Mouse (Mus musculus) testis, postnatal 14 days (tissue): Measurements from ENCODE around the gene Ppcdc.
"Not testable (repeated sequence)": the region's sequence is repeated elsewhere in the genome, so short reads cannot be mapped to it uniquely, and the experiment has no call there.

Experiments used
- DNase-seq: peaks from one replicate; pipeline ENCODE4 v3.0.0; 2021; ENCODE audit warnings: low spot score

Ppcdc gene

DNA sequence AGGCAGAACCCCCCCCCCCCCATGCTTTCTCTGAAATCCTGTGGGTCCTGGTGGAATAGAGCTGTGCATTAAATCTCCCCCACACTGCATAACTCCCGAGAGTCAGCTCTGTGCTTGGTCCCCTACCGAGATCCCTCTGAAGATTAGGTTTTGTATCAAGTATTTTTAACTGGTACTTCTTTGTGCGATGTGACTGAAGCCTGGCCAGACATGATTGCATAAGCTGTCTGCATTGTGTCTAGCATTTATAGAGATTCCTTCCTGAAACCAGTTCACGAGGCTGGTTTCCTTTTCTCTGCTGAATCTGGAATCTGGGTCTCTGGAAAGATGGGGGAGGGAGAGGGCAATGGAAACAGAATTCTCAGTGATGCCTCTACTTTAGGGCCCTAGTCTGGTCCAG, 11.5 kb downstream of the Ppcdc start:
- DNase-seq: no peak

DNA sequence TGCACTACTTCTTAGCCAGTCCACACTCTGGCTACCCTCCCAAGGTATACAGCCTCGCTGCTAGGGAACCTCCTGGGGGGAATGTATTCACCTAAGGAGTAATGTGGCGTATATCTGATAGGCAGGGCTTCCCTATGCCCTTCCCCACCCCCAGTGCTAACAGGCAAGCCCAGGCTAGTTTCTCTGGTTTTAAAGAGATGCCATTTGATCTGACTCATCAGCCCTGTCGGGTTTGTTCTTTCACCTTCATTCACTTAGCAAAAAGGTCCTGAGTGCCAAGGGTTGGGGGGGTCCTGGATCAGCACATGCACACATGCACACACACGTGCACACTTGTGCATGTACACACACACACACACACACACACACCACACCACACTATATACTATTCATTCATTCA, 12.0 kb downstream of the Ppcdc start:
- DNase-seq: no peak

DNA sequence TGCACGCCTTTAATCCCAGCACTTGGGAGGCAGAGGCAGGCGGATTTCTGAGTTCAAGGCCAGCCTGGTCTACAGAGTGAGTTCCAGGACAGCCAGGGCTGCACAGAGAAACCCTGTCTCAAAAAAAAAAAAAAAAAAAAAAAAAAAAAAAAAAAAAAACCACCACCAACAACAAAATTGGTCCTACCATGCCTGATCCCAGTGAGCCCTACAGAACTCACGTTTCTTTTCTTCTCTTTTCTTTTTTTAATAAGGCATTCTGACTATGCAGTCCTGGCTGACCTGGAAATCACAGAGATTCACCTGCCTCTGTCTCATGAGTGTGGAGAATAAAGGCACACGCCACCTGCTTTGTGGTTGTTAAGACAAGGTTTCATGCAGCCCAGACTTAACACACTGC, 12.8 kb downstream of the Ppcdc start:
- not testable (repeated sequence) for DNase-seq

DNA sequence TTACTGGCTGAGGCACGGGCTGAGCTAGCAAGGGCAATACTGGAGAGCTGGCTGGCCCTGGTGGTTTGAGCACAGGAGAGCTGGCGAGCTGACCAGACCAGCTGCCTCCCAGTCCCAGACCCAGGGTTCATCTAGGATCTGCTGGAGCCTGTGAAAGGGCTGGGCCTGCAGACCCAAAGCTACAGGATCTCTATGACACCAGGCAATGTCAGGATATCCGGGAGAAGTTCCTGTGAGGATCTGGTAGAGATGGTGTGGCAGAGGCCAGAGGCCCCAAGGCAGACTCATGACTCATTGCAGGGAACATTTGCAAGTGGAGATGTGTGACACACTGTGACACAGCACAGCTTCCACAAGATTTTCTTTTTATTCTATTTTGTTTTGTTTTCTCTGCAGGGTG, 14.8 kb downstream of the Ppcdc start:
- DNase-seq: no peak

DNA sequence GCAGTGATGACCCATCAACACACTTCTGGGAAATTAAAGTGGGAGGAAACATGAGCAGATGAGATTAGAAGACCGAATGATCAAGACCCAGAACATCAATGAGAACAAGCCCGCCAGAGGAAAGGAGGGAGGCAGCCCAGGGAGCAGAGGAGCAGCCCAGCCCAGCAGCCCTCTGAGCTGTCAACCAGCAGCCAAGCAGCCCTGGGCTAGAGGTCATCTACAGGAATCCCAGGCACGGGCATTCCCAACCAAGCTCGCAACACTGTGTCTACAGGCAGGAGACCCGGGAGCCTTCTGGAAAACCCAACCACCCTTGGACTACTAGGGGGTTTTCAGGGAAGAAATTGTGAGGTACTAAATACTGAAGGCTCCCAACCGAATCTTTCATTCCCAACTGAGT, 15.9 kb downstream of the Ppcdc start:
- peak; percentile 52 for DNase-seq

DNA sequence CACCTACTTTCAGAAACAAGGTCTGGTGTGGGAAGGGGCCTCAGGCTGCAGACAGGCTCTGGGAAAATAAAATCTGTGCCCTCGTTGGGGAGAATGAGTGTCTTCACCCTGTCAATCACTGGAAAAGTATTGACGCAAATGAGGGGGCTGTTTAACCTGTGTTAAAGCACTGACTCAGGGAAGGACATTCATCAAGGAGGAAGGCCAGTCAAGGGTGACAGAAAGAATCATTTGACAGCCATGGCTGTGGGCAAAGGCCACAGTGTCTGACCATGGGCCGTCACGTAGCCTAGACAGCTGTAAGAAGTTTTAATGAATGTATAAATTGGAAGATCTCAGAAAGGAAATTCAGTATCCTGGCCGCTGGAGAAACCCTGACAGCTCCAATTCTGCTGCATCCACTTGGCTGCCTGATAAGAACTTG, 18.2 kb downstream of the Ppcdc start:
- no peak for DNase-seq

DNA sequence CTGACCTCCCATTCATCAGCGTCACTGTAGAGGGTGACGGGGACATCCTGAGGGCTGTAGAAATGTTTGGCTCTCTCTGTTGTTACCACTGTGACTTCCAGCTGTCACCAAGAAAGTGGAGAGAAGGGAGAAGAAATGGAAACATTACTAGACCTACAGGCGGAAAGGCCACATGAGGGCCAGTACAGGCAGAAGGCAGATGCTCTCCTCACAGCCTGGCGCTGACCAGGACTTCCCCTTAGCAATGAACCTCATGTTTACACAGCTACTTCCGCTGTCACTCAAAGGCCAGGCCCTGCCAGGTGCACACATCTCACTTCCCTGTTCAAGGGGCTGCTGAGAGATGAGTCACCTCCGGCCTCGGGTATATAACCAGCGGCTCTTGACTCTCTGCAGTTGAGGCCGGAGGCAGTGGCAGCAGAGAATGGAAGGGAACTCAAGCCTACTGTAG, 18.8 kb downstream of the Ppcdc start:
- DNase-seq: no peak

DNA sequence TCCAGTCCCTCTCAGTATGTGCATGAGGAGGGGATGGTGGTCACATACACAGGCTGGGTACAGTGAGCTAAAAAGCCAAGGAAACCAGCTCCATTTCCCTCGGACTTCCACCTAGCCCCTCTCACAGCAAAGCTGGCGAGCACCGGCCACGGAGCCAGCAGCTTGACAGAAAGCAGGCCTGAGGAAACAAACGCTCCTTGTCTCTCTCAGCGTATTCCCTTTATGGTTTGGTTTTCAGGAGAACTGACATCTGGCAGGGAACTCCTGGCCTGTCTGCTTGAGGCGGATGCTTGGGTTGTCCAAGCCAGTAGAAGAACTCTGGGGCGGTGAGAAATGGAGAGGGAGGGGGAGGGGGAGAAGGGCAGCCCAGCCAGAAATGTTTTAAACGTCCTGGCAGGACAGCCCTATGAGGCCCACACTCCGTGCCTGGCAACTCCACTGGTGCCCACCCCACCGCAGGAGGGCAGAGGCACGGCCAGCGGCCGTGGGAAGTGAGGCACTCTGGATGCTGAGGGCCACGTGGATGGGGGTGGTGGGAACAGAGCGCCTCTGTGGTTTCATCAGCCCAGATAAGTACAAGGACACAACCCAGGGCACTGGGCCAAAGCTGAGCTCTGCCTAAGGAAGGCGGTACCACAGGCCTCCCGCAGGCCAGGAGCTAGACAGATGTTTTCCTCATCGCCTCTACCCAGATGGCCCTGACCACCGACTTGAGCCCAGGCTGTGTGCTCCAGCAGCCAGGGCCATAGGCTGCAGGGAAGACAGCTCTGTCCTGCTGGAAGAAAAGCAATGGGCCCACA, 19.4 kb downstream of the Ppcdc start:
- peak; percentile 93 for DNase-seq

DNA sequence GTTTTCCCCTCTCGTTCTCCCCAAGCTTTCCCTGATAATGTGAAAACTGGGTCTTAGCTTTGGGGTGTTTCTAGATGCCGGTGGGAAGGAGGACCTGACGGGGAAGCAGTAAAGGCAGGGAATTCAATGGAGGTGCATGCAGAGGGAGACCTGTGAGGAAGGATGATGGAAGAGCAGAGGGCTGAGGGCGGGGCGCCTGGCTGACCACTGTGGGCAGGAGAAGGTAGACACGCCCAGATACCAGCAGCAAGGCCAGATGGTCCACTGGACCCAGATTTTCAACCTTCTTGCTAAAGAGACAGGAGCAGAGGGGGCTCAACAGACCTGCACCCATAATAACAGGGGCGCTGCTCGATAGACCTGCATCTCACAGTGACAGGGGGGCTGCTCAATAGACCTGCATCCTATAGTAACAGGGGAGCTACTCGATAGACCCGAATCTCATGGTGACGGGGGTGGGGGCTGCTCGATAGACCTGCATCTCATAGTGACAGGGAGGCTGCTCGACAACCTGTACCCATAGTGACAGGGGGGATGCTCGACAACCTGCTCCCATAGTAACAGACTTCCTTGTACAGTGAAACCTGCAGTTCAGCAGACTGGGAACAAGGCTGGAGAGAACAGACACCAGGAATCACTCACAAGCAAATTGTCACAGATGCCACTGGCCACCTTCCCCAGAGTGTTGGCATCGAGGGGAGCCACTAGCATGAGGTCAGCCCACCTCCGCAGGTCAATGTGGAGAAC, 20.2 kb downstream of the Ppcdc start:
- DNase-seq: no peak

DNA sequence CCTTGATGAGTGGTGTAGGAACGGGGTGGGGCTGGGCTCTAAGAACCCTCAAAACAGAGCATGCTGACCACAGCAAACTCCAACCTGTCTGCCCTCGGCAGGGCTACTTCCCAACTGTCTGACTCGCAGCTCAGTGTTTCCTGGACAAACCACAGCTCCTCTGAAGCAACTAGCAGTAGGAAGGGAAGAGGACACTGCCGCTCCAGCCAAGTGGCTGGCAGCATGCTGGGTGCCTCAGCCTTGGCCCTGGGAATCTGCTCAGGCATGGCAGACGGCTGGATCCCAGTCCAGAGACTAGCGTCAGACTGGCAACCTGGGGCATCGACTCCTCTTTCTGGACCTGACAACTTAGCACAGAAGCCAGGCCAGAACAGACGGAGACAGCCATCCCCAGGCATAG, 22.6 kb downstream of the Ppcdc start:
- no peak for DNase-seq

DNA sequence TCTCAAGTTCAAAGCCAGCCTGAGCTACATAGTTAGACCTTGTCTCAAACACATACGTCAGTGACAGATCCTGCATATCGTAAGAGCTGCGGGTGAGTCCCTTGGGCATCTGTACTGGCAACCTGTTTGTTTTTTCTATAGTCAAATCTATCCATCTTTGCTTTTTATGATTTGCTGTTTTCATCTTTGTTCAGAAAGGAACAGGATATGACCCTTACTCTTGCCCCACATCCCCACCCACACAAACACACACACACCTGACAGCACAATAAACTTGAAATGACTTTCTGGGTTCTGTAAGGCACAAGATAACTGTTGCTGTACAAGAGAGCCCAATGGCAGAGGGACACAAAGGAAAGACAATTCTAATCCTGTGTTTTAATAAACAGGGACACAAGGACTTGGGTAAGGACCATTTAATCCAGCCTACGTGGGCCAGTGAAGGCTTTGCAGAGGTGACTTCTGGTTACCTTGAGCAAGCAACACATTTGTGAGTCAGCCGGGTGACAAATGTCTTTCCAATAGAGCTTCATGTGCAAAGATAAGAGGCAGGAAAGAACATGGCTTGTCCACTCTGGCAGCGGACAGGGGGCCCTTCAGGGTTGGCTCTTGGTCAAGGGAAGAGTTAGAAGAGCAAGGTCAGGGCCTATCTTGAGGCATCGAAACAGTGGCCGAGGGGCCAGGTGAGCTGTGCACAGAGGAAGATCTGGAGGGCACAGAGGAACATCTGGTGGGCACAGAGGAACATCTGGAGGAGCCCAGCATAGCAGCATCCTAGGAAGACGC, 32.6 kb downstream of the Ppcdc start:
- DNase-seq: no peak

DNA sequence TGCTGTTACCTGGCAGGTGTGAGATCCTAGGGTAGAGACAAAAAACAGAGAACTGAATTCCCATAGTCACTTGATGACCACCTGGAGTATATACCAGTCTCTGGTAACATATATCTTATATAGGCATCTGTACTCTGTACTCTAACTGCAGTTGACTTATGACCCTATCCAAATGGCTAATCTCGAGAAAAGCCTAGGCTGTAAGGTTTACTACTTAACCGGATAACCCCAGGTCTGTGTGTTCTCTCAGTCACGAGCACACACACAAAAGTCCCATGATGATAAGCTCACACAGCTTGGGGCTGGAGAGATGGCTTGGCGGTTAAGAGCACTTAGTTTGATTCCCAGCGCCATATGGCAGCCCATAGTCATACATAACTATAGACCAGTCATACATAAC, 33.5 kb downstream of the Ppcdc start:
- no peak for DNase-seq

DNA sequence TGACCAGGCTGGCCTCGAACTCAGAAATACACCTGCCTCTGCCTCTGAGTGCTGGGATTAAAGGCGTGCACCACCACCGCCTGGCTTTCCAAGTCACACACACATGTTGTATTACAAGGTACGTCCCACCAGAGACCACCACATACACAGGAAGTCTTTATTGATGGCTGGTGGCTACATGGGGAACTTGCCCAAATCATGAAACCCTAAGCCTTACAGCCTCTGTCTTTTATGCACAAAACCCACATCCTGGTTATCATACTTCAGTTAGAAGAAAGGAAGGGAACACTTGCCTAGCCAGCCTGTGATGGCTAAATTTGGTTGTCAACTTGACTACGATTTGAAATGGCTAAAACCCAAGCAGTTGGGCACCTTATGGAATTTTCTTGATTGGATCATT, 35.9 kb downstream of the Ppcdc start:
- no peak for DNase-seq

DNA sequence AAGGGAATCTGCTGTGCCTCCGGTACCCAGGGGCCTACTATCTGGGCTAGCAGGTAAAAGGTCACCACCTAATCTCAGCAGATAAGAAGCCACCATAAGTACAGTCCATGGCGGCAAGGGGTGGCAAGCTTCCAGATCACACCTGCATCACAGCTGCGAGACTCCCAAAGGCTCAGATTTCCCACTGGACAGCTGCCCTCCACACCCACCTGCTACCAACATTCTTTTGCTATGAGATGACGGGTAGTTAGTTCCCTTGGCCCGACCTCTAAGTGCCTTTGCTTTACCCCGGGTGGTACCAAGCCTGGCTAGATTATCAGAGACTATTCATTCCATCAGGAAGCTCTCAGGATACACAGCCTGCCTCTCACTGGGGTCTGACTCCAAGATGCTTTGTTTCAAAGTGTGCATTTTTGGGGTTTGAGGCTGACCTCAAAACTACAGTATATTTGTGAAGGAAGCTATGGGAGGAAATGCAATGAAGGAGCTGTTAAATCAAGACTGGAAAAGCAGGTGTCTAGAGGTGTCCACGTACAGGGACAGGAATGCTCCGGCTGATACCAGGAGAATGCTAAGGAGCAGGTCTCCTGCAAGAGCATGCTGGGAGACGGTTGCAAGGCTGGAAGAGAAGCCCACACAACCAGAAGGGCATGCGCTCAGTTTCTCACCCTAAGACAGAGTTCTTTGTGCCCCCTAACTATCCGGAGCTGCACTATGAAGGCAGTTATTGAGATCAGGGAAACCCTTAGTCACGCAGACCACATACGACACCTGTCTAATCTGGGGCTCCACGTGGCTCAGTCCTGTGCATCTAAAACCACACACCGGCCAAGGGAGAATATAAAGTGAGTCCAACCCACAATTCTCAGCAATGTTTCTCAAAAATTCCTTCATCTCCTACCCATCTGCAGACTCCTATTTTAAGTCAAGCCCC, 37.3 kb downstream of the Ppcdc start:
- DNase-seq: no peak

DNA sequence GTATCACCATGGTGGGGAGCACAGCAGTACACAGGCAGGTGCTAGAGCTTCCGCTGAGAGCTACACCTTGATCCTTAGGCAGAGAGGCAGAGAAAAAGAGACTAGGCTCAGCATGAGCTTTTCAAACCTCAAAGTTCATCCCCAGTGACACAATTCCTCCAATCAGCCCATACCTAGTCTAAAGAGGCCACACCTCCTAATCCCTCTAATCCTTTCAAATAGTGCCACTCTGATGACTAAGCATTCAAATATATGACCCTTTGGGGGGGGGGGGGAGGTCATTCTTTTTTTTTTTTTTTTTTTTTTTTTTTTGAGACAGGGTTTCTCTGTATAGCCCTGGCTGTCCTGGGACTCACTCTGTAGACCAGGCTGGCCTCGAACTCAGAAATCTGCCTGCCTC, 41.2 kb downstream of the Ppcdc start:
- DNase-seq: no peak

DNA sequence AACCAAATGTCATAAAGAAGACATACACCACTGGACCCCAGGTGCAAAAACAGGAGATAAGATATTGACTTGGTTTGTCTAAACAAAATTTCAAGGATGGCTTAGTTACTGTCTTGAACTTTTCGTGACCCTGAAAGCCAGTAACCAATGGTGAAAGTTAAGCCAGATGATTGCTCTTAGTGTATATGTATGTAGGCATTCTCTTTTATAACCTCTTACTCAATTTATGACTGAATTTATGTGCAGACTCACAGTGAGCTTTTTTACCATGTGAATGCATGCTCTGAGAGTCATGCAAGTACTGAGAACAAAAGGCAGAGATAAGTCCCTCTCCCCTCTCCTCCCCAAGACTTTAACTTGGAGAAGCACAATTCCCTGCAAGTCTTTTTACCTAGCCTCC, 47.0 kb downstream of the Ppcdc start:
- no peak for DNase-seq

DNA sequence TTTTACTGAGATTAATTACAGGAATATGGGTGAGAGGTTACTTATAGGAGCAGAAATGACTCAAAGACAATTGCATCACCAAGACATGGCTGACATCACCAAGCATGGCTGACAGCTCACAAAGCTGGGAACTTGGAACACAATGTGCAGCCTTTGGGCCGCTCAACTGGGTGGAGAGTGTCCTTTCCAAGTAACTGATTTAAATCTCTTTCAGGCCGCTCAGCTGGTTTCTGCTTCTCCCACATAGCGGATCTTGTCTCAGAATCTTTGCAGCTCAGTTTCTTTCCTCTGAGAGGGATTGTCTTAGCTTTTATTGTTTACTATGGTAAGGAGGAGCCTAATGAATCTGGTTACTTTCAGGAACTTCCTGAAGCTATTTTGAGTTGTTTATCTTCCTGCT, 49.1 kb downstream of the Ppcdc start:
- peak; percentile 57 for DNase-seq

DNA sequence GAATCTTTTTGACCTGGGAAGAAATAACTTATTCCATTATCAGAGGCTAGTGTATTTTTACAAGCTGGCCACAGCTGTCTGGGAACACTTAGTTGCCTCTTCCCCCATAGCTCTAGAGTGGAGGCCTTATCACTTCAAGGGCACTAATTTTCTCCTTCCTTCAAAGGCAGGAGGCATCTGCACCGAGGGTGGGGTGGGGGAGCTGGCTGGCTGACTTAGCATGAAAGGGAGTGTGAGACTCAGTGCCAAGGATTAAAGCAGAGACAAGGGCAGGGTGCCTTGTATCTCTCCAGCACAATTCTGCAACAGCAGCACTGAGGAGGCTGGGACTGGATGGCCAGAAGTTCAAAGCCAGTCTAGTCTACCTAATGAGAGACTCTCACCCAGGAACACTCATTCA, 50.8 kb downstream of the Ppcdc start:
- DNase-seq: peak; percentile 82

DNA sequence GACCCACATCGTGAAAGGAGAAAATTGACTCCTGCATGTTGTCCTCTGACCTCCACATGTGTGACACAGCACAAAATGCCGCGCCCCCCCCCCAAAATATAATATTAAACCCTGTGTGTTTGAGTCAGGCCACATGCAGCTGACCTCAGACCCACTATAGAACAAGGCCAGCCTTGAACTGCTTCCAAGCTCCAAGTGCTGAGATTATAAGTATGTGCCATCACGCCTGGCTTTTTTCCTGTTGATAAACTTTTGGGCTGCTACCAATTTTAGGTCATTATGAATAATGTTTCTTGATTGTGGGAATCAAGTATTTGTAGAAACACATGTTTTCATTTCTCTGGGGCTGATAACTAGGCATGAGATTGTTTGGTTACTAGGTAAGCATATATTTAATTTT, 53.0 kb downstream of the Ppcdc start:
- no peak for DNase-seq

DNA sequence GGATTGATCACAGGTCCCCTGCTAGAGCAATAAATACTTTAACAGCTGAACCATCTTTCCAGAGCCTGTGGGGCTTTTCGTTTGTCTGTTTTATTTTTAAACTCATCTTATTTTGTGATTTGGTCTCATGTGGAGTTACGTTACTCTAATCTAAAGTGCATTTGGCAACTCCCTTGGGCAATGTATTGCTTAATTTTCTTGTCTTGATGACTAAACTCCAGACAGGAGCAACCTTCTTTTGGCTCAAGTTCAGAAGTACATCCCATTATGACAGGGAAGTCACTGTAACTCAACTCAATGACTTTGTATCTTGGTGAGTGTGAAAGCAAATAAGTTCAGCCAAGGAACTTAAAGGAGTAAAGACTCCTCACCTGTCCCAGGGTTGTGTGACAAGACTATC, 55.3 kb downstream of the Ppcdc start:
- no peak for DNase-seq

DNA sequence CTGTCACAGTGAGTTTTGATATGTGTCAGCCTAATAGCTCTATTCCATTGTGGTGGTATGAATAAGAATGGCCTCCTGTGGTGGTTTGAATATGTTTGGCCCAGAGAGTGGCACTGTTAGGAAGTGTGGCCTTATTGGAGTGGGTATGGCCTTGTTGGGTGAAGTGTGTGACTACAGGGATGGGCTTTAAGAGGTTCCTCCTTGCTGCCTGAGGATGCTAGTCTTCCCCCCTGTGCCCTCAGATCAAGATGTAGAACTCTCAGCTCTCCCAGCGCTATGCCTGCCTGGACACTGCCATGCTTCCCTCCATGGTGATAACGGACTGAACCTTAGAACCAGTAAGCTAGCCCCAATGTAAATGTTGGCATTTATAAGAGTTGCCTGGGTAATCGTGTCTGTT, 78.9 kb downstream of the Ppcdc start:
- no peak for DNase-seq
